Mouse (Mus musculus): ENCODE measurements around the gene Cpne4. TPM values are rescaled to one million over a fixed set of nuclear protein-coding genes. Genes with fewer than 3 reads are reported as not detected.

The Cpne4 gene
- polyA plus RNA-seq, 1 experiment from 2014 or later = 0.51 TPM

DNA sequence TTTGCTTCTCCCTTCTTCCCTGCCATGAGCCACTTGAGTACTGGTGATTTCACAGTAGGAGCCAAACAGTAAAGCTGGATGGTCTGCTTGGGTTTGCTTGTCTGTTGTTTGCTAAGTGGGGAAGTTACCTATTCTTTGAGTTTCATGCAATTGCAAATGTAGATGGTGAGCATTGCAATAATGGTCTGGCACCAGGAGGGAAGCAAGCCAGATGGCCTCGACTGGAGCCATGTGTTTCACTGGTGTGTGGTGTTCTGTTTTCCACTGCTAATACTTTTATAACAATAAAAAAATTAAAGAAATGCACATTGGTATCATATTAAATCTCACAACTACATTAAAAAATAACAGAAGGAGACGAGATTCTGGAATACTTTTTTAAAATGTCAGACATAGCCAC, 502.6 kb downstream of the Cpne4 start:
- no peaks in the 10 kb centered on the region; the same call in 1 of the 2 replicates for H3K27me3 ChIP-seq (ENCODE audit: control insufficient read depth, insufficient read depth, low read length)
- H3K9me3 ChIP-seq (ENCODE audit: control insufficient read depth, low read length) = no peaks in the 10 kb centered on the region
- WGBS = 27% methylated on average over 2 of the region's 2 CpGs
- ATAC-seq (ENCODE audit: insufficient number of reproducible peaks, insufficient read depth, low FRiP score, low read depth) = no peak
- H3K9ac ChIP-seq (ENCODE audit: low read length) = no peak overlapping the region
- no peak overlapping the region for H3K27ac ChIP-seq (replicated peaks in 1 of 2; ENCODE audit: control insufficient read depth in 1 of 2, insufficient read depth in 1 of 2, low read depth in 2 of 2, low read length in 2 of 2)
- no peak overlapping the region for H3K4me3 ChIP-seq (ENCODE audit: control insufficient read depth in 1 of 2, insufficient read depth in 1 of 2, low read depth in 1 of 2, low read length in 2 of 2)
- 0 out of 4 replicates have a peak, but pooled peaks cover 0 to 7% of the 10 kb centered on the region in 2 experiments for H3K4me1 ChIP-seq (ENCODE audit: control insufficient read depth in 2 of 2, insufficient read depth in 2 of 2, low read length in 2 of 2)
- no peak overlapping the region for H3K4me2 ChIP-seq (ENCODE audit: low read length)
- peaks cover 3% of the 10 kb centered on the region; the same call in 1 of the 2 replicates for H3K36me3 ChIP-seq (ENCODE audit: control insufficient read depth, insufficient read depth, low read length)

DNA sequence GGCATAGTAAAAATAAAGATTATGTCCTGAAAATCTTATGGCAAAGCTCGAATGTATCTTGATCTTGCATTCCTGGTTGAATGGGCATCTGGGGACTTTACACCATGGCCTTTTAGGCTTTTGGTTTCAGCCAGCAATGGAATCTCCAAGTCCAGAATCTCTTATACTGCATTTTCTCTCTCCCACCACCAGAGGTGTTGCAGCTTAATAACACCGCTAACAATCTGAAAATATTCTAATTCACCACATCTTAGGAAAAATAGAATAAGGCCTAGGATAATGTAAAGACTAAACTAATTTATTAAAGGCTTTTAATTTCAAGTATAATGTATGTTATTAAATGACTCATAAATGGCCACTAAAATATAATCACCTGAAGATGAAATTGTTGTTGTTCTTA, 503.2 kb downstream of the Cpne4 start:
- Histone ChIP-seq H3K9ac (ENCODE audit: low read length) (no peak overlapping the region), H3K9me3 (ENCODE audit: control insufficient read depth, low read length) (no peaks in the 10 kb centered on the region), H3K27me3 (ENCODE audit: control insufficient read depth, insufficient read depth, low read length) (no peaks in the 10 kb centered on the region; the same call in 1 of the 2 replicates), H3K27ac (replicated peaks in 1 of 2; ENCODE audit: control insufficient read depth in 1 of 2, insufficient read depth in 1 of 2, low read depth in 2 of 2, low read length in 2 of 2) (no peak overlapping the region), H3K4me3 (ENCODE audit: control insufficient read depth in 1 of 2, insufficient read depth in 1 of 2, low read depth in 1 of 2, low read length in 2 of 2) (no peak overlapping the region), H3K36me3 (ENCODE audit: control insufficient read depth, insufficient read depth, low read length) (peaks cover 9% of the 10 kb centered on the region), H3K4me2 (ENCODE audit: low read length) (no peak overlapping the region), H3K4me1 (ENCODE audit: control insufficient read depth in 2 of 2, insufficient read depth in 2 of 2, low read length in 2 of 2) (0 out of 4 replicates have a peak, but pooled peaks cover 0 to 7% of the 10 kb centered on the region in 2 experiments)
- WGBS = 52% methylated on average over 2 of the region's 2 CpGs
- ATAC-seq (ENCODE audit: insufficient number of reproducible peaks, insufficient read depth, low FRiP score, low read depth) = no peak

DNA sequence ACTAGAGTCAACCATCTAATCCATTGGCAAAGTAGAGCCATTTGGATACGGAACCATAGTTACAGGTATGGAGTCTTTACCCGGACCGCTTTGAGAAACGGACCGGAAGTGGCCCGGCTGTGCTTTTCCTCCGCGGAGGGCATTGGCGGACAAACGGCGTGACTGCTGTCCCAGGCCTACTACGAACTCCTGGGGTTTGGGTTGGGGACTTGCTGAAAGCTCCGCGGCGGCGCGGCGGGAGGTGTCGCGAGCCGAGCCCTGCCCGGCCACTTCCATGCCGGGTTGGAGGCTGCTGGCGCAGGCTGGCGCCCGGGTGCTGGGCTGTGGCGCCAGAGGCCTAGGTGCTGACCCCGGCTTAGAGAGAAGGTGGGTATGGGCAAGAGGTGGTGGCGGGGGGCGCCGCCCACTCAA, 506.1 kb downstream of the Cpne4 start, which contains the start of gene Mrpl3:
Gene Mrpl3, plus strand, starts transcription at position 93 of the 411 bp plus-strand sequence.
- H3K4me2 ChIP-seq (ENCODE audit: low read length) = peak within 1 kb of the TSS; percentile 71
- H3K4me3 ChIP-seq (ENCODE audit: control insufficient read depth in 1 of 2, insufficient read depth in 1 of 2, low read depth in 1 of 2, low read length in 2 of 2) = peak within 1 kb of the TSS; percentile 91 to 93
- peaks cover 37% of the 10 kb centered on the region for H3K36me3 ChIP-seq (ENCODE audit: control insufficient read depth, insufficient read depth, low read length)
- H3K9ac ChIP-seq (ENCODE audit: low read length) = peak within 1 kb of the TSS; percentile 97
- H3K27ac ChIP-seq (replicated peaks in 1 of 2; ENCODE audit: control insufficient read depth in 1 of 2, insufficient read depth in 1 of 2, low read depth in 2 of 2, low read length in 2 of 2) = peak within 1 kb of the TSS; percentile 83 to 87
- no peaks in the 10 kb centered on the region for H3K9me3 ChIP-seq (ENCODE audit: control insufficient read depth, low read length)
- under 1% methylated on average over 30 of the region's 31 CpGs for WGBS
- H3K27me3 ChIP-seq (ENCODE audit: control insufficient read depth, insufficient read depth, low read length) = no peaks in the 10 kb centered on the region; the same call in 1 of the 2 replicates
- H3K4me1 ChIP-seq (ENCODE audit: control insufficient read depth in 2 of 2, insufficient read depth in 2 of 2, low read length in 2 of 2) = 0 out of 4 replicates have a peak, but pooled peaks cover 0 to 7% of the 10 kb centered on the region in 2 experiments
- peak; percentile 73 for ATAC-seq (ENCODE audit: insufficient number of reproducible peaks, insufficient read depth, low FRiP score, low read depth)

DNA sequence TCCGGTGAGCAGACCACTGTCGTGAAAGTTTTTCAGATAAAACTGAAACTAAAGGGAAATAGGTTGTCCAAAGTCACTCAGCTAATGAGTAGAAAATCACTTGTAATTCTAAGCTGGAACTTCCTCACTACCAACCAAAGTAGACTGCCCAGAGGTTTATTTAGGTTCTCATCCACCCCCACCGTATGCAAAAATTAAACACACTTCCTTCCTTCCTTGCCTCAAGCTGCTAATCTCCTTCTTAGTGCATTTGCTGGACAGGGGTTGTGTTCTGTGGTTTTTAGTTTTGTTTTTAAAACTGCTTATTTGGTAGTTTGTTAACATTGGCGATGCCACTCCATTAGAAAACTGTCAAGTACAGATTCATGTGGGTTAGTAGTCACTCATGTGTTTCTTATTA, 506.7 kb downstream of the Cpne4 start:
- peak overlapping the region; percentile 91 to 93 for H3K4me3 ChIP-seq (ENCODE audit: control insufficient read depth in 1 of 2, insufficient read depth in 1 of 2, low read depth in 1 of 2, low read length in 2 of 2)
- no peaks in the 10 kb centered on the region for H3K27me3 ChIP-seq (ENCODE audit: control insufficient read depth, insufficient read depth, low read length)
- 0 out of 4 replicates have a peak, but pooled peaks cover 0 to 7% of the 10 kb centered on the region in 2 experiments for H3K4me1 ChIP-seq (ENCODE audit: control insufficient read depth in 2 of 2, insufficient read depth in 2 of 2, low read length in 2 of 2)
- H3K9me3 ChIP-seq (ENCODE audit: control insufficient read depth, low read length) = no peaks in the 10 kb centered on the region
- no peak for ATAC-seq (ENCODE audit: insufficient number of reproducible peaks, insufficient read depth, low FRiP score, low read depth)
- peak overlapping the region; percentile 71 for H3K4me2 ChIP-seq (ENCODE audit: low read length)
- H3K36me3 ChIP-seq (ENCODE audit: control insufficient read depth, insufficient read depth, low read length) = peaks cover 44% of the 10 kb centered on the region
- 48% methylated on average over 4 of the region's 4 CpGs for WGBS
- peak overlapping the region in 1 of 2 experiments; percentile 83; a peak in 2 of 4 replicates for H3K27ac ChIP-seq (replicated peaks in 1 of 2; ENCODE audit: control insufficient read depth in 1 of 2, insufficient read depth in 1 of 2, low read depth in 2 of 2, low read length in 2 of 2)
- H3K9ac ChIP-seq (ENCODE audit: low read length) = peak overlapping the region; percentile 97

DNA sequence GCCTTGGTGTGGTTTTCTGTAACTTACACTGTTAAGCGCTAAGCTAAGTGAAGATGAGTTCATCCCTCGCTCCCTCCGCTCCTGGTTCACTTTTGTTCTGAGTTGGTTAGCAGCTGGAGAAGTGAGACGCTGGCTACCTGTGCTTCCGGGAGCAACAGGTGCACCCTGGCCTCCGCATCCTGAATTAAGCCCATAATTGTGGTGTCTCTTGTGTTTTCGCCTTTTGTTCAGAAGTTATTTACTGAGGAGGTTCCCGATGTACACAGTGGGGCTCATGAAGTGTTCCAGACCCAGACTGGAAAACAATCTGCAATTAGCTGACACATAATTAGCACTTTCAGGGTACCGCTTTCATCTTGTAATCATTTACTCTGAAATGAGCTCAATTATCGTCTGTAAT, 522.0 kb downstream of the Cpne4 start:
- Histone ChIP-seq H3K4me3 (ENCODE audit: control insufficient read depth in 1 of 2, insufficient read depth in 1 of 2, low read depth in 1 of 2, low read length in 2 of 2) (no peak overlapping the region), H3K9me3 (ENCODE audit: control insufficient read depth, low read length) (no peaks in the 10 kb centered on the region), H3K27ac (replicated peaks in 1 of 2; ENCODE audit: control insufficient read depth in 1 of 2, insufficient read depth in 1 of 2, low read depth in 2 of 2, low read length in 2 of 2) (no peak overlapping the region), H3K4me1 (ENCODE audit: control insufficient read depth in 2 of 2, insufficient read depth in 2 of 2, low read length in 2 of 2) (no peaks in the 10 kb centered on the region), H3K36me3 (ENCODE audit: control insufficient read depth, insufficient read depth, low read length) (peaks cover 97% of the 10 kb centered on the region), H3K4me2 (ENCODE audit: low read length) (no peak overlapping the region), H3K9ac (ENCODE audit: low read length) (no peak overlapping the region), H3K27me3 (ENCODE audit: control insufficient read depth, insufficient read depth, low read length) (no peaks in the 10 kb centered on the region)
- no peak for ATAC-seq (ENCODE audit: insufficient number of reproducible peaks, insufficient read depth, low FRiP score, low read depth)
- WGBS = 96% methylated on average over 10 of the region's 10 CpGs

DNA sequence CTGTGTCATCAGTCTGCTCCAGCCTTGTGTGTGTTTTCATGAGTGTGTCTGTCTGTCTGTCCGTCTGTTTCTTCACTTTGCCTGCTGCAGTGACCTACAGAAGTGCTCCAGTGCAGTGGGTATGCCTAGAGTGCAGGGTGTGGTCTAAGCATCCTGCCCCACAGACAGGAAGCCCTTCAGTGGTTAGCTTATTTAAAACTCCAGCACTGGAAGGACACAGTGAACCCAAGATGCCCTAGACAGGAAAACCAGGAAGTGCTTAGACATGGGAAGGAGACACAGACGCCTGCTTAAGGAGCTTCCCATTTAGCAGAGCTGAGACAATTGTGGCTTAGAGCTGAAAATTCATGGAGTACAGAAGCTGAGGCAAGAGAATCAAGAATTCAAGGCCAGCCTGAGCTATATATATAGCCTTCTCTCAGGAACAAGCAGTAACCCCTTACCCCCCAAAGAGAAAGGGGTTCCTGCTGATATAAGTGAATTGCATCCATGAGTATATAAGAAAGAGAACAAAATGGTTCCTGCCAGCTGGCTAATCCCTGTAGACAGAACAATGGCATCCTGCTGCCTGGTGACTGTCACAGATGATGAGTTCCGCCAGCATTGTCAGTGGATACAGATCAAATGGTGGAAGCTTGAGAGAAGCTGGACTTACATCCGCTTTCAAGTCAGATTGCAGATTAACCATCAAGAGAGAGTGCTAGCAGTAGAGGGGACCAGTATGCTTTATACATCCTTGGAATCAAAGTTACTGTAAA, 526.1 kb downstream of the Cpne4 start:
- peaks cover 93% of the 10 kb centered on the region for H3K36me3 ChIP-seq (ENCODE audit: control insufficient read depth, insufficient read depth, low read length)
- H3K27me3 ChIP-seq (ENCODE audit: control insufficient read depth, insufficient read depth, low read length) = no peaks in the 10 kb centered on the region
- no peak for ATAC-seq (ENCODE audit: insufficient number of reproducible peaks, insufficient read depth, low FRiP score, low read depth)

DNA sequence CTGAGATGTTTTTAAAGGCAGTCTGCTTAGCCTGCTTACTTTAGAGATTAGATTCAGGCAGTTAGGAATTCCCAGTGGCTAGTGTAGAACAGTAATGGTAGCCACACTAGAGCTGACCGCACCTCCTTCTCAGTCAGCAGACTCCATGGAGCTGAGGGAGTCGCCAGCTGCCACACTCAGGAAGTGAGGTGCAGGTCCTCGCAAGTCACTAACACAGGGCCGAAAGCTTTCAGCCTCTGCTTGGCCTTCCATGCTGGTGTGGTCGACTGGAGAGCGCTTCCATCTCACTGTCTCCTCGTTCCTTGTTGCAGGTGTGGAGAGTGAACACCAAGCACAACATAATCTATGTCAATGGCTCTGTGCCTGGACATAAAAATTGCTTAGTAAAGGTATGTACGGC, 527.8 kb downstream of the Cpne4 start:
- Histone ChIP-seq H3K27me3 (ENCODE audit: control insufficient read depth, insufficient read depth, low read length) (no peaks in the 10 kb centered on the region), H3K9me3 (ENCODE audit: control insufficient read depth, low read length) (no peaks in the 10 kb centered on the region), H3K4me2 (ENCODE audit: low read length) (no peak overlapping the region), H3K9ac (ENCODE audit: low read length) (no peak overlapping the region), H3K4me1 (ENCODE audit: control insufficient read depth in 2 of 2, insufficient read depth in 2 of 2, low read length in 2 of 2) (no peaks in the 10 kb centered on the region), H3K27ac (replicated peaks in 1 of 2; ENCODE audit: control insufficient read depth in 1 of 2, insufficient read depth in 1 of 2, low read depth in 2 of 2, low read length in 2 of 2) (no peak overlapping the region), H3K4me3 (ENCODE audit: control insufficient read depth in 1 of 2, insufficient read depth in 1 of 2, low read depth in 1 of 2, low read length in 2 of 2) (no peak overlapping the region), H3K36me3 (ENCODE audit: control insufficient read depth, insufficient read depth, low read length) (peaks cover 81% of the 10 kb centered on the region)
- ATAC-seq (ENCODE audit: insufficient number of reproducible peaks, insufficient read depth, low FRiP score, low read depth) = no peak
- WGBS = 91% methylated on average over 8 of the region's 8 CpGs

More for the DNA sequence above, 526.1 kb downstream of the Cpne4 start:
- Histone ChIP-seq H3K4me2 (ENCODE audit: low read length) (no peak overlapping the region), H3K4me1 (ENCODE audit: control insufficient read depth in 2 of 2, insufficient read depth in 2 of 2, low read length in 2 of 2) (no peaks in the 10 kb centered on the region), H3K27ac (replicated peaks in 1 of 2; ENCODE audit: control insufficient read depth in 1 of 2, insufficient read depth in 1 of 2, low read depth in 2 of 2, low read length in 2 of 2) (no peak overlapping the region), H3K9me3 (ENCODE audit: control insufficient read depth, low read length) (no peaks in the 10 kb centered on the region), H3K9ac (ENCODE audit: low read length) (no peak overlapping the region), H3K4me3 (ENCODE audit: control insufficient read depth in 1 of 2, insufficient read depth in 1 of 2, low read depth in 1 of 2, low read length in 2 of 2) (no peak overlapping the region)
- 86% methylated on average over 4 of the region's 4 CpGs for WGBS
